Mouse (Mus musculus) cortical plate, adult 2 months (tissue): ENCODE data around the gene Uba2.
"Not testable (repeated sequence)": the region's sequence is repeated elsewhere in the genome, so short reads cannot be mapped to it uniquely, and the experiment has no call there.

Experiments
- CTCF ChIP-seq: fragments of 200-500 bp; IDR thresholded peaks from 2 replicates; pipeline ENCODE4 v1.5.1; 2011; ENCODE audit warnings: mild to moderate bottlenecking, control low read depth, low read length; ENCODE audit not compliant: insufficient read depth; ENCODE audit errors: extremely low read depth
- POLR2A ChIP-seq: fragments of 200-500 bp; IDR thresholded peaks from 2 replicates; pipeline ENCODE4 v1.6.1; 2011; ENCODE audit warnings: mild to moderate bottlenecking, low read length, control low read depth; ENCODE audit not compliant: insufficient read depth; ENCODE audit errors: extremely low read depth

DNA sequence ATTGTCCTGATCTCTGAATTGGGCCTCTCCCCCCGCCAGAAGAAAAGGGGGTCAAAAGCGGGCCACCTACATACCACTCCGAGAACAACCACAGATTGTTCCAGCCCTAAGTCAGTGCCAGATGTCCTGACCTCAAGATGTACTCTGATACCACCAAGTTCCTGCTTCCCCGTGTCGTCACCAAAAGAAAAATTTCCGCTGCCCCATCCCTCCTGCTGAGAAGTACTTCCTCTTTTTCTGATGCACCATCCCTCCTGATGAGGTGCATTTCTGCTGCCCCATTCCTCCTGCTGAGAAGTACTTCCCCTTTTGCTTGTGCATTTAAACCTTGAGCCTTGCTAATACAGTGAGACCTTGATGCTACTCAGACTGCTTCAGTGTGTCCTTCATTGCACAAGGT, 6.8 kb upstream of the Uba2 start:
- TF ChIP-seq CTCF, POLR2A: not testable (repeated sequence)
